Mouse (Mus musculus) ZHBTc4 (cell line): ENCODE data around the gene Pttg1ip.

Experiments
- DNase-seq: peaks from one replicate; pipeline ENCODE4 v3.0.0-alpha.2; 2011; ENCODE audit warnings: low read depth, low spot score

Gene Pttg1ip

GRCm38 (mm10) chr10:77581408-77582284 lies at the start of gene Pttg1ip:
TSS of gene Pttg1ip (plus strand) at chr10:77581720.
- peak; percentile 99 for DNase-seq

- no peak for DNase-seq
Measured at GRCm38 (mm10) chr10:77532020-77532413, 49.5 kb upstream of the Pttg1ip start.

- no peak for DNase-seq
Measured at GRCm38 (mm10) chr10:77536727-77537126, 44.8 kb upstream of the Pttg1ip start.

GRCm38 (mm10) chr10:77537215-77538209 lies 44.0 kb upstream of the Pttg1ip start:
- no peak for DNase-seq

DNA sequence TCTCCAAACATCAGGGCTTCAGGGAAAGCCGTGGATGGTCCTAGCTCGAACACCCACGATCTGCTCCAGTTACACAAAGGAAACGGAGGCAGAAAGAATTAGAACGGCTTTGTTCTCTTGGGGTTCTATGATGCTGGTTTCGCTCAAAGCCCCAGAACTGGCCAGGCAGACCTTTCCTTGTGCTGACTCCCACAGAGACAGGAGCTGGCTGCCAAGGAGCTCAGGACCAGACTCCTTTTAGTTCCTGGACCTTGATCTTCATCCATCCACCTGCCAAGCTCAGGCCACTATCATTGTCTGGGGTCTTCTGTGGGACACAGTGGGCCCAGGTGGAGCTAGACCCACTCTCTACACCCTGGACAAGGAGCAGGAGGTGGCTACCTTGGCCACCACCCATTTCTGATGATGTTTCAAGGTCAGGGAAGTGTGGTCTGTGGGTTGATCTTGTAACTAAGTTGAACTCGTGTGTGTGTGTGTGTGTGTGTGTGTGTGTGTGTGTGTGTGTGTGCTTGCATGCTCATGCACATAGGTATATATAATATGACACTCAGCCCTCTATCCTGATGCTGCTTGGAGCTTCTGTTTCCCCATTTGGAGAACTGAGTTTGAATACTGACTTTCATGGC lies 42.1 kb upstream of the Pttg1ip start:
- DNase-seq: no peak

DNA sequence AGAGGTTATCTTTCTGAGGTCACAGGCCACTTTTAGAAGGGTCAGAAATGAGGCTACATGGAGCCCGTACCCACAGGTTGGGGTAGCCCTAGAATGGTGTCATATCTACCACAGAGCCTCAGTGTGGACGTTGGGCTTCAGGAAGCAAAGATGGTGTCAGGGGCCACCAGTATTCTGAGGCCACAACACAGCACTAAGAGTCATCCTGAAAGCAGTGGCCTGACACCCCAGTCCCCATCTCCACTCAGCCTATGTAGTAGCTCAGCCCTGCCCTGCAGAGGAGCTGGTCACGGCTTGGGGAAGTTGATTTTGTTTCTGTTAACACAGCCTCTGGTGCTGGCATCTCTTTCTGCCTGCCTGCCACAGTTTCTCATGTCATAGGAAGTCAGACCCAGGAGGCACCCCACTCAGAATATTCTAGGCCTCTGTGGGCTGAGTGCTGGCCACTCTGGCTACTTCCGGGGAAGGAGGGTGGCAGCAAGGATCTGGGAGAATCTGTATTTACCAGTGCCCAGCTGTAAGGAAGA lies 40.9 kb upstream of the Pttg1ip start:
- no peak for DNase-seq

DNA sequence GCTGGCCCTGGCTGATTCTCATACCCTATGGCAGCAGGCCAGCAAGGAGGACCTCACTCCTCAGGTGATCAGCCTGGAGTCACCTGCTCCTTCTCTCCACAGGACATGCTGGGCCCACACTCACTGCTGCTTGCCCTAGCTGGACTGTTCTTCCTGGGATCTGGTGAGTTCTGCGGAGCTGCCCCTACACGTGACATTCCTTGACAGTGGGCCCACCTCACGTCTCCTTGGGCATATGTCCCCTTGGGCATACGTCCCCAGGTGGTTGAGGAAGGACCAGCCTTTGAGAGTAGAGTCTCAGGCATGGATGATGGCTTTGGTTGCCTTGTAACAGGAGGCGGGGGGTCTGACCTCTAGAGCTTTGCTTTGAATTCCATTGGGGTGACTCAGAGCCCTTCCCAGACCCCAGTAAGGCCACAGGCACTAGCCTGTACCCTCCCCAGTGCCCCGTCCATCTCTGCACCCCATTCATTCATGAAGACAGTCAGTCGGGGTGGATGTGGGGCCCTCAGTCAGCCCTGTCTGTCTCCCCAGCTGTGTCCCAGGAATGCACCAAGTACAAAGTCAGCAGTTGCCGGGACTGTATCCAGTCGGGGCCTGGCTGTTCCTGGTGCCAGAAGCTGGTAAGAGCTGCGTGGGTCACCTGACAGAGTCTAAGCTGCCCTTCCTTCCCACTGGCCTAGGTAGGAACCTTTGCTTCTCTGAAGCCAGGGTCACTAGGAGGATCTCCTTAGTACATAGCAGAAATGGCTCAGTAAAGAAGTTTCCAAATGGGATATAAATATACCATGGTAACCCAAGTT lies 39.5 kb upstream of the Pttg1ip start:
- DNase-seq: no peak

DNA sequence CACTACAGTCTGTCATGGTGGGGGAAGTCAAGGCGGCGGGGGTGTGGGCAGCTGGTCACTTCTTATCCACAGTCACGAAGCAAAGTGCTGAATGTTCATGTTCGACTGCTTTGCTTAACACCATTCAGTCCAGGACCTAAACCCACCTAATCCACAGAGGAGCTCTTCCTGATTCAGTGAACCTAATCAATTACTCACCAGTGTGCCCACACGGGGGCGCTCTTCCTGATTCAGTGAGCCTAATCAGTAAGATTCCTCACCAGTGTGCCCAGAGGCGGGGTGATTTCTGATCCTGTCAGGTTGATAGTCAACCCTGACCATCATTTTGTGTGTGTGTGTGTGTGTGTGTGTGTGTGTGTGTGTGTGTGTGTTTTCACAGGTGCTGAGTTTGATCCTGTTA lies 38.3 kb upstream of the Pttg1ip start:
- peak; percentile 89 for DNase-seq

- no peak for DNase-seq
Measured at GRCm38 (mm10) chr10:77544916-77545315, 36.6 kb upstream of the Pttg1ip start.

GRCm38 (mm10) chr10:77548576-77548975 lies 32.9 kb upstream of the Pttg1ip start:
- no peak for DNase-seq

GRCm38 (mm10) chr10:77550874-77551273 lies 30.6 kb upstream of the Pttg1ip start:
- DNase-seq: no peak

- no peak for DNase-seq
Measured at GRCm38 (mm10) chr10:77552162-77552561, 29.4 kb upstream of the Pttg1ip start.

DNA sequence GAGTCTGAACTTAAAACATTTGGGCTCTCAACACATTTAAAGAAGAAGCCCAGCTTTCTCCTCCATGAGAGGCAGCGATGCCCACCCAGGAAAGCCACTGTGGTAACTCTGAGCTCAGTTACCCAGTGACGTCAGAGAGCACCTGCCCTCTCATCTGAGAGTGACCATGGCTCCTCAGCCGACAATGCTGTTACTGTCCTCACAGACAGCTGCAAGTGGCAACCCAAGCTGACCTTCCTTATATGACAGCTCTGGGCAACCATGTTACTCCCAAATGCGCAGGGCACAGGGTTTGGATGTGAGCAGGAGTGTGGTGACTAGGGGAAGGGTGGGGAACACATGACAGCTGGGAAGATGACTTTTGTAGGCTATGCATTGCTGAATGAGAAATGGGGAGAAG lies 28.2 kb upstream of the Pttg1ip start:
- no peak for DNase-seq

- no peak for DNase-seq
Measured at GRCm38 (mm10) chr10:77554918-77555317, 26.6 kb upstream of the Pttg1ip start.

DNA sequence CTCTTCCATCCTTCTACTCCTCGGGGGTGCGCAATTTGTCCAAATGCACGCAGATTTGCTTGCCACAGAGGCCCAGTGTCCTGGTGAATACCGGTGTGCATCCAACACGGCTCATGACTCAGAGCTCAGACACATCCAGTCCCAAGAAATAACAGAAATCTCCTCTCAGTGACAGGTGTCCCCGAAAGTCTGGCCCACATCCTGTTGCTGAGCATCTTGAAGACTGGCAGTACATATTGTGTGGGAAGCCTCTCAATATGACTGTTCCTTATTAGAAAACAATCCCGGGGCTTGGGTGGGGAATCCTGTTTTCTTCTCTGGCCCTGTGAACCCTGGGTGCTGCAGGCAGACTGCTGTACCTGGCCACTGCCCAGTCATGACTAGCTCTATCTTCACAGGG lies 24.9 kb upstream of the Pttg1ip start:
- DNase-seq: no peak

DNA sequence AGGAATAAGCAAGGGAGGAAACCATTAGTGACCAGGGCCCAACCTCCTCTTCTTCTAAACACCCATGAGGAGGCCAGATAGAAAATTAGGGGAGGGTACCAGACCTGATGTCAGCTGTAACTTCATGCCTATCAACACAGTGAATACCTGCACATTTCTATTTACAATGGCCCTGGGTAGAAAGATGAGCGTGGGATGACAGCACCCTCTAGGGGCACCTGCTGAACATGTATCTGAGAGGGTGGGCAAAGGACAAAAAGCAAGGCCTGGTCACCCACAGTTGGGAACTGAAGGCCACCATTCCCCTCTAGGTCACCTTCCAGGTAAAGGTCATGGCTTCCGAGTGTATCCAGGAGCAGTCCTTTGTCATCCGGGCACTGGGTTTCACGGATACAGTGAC lies 23.9 kb upstream of the Pttg1ip start:
- DNase-seq: no peak

- DNase-seq: no peak
Measured at GRCm38 (mm10) chr10:77560090-77560489, 21.4 kb upstream of the Pttg1ip start.

GRCm38 (mm10) chr10:77560830-77561229 lies 20.7 kb upstream of the Pttg1ip start:
- no peak for DNase-seq

GRCm38 (mm10) chr10:77561508-77561907 lies 20.0 kb upstream of the Pttg1ip start:
- DNase-seq: peak; percentile 20

- DNase-seq: no peak
Measured at GRCm38 (mm10) chr10:77565005-77565404, 16.5 kb upstream of the Pttg1ip start.

- DNase-seq: peak; percentile 87
Measured at GRCm38 (mm10) chr10:77566651-77567050, 14.9 kb upstream of the Pttg1ip start.
